Mouse (Mus musculus) gastrocnemius, postnatal 25 days (tissue): ENCODE results near the gene BC067074. TPM values are rescaled to one million over a fixed set of nuclear protein-coding genes. Genes with fewer than 3 reads are reported as not detected.
A peak's percentile ranks its signal among the peaks of the same experiment; 100 is the strongest.
"Not testable (repeated sequence)": the region's sequence is repeated elsewhere in the genome, so short reads cannot be mapped to it uniquely, and the experiment has no call there.

Experiments
- DNase-seq: peaks from one replicate; pipeline ENCODE4 v3.0.0; 2022
- total RNA-seq, 2 experiments: library from RNA; stranded (reverse); gene quantifications; 1 replicate in 1 of 2; 2 replicates in 1 of 2; pipeline ENCODE4 v1.2.3; 2021

The BC067074 gene
- total RNA-seq, 2 experiments from 2014 or later: 1.2 to 1.4 TPM

- no peak for DNase-seq
Observed at GRCm38 (mm10) chr13:113377631-113378030, 84.7 kb downstream of the BC067074 start.

- DNase-seq: no peak
Observed at GRCm38 (mm10) chr13:113378980-113379410, 86.0 kb downstream of the BC067074 start.

GRCm38 (mm10) chr13:113379766-113380309, 86.9 kb downstream of the BC067074 start:
- DNase-seq: no peak

GRCm38 (mm10) chr13:113381710-113382109, 88.8 kb downstream of the BC067074 start:
- no peak for DNase-seq

- DNase-seq: no peak
Observed at GRCm38 (mm10) chr13:113382201-113382600, 89.2 kb downstream of the BC067074 start.

GRCm38 (mm10) chr13:113382770-113383169, 89.8 kb downstream of the BC067074 start:
- DNase-seq: not testable (repeated sequence)

GRCm38 (mm10) chr13:113393386-113393785, 100.4 kb downstream of the BC067074 start:
- no peak for DNase-seq

- peak; percentile 63 for DNase-seq
Observed at GRCm38 (mm10) chr13:113394591-113394990, 101.6 kb downstream of the BC067074 start.

- DNase-seq: no peak
Observed at GRCm38 (mm10) chr13:113397006-113397520, 104.1 kb downstream of the BC067074 start.

- peak; percentile 46 for DNase-seq
Observed at GRCm38 (mm10) chr13:113401373-113402010, 108.5 kb downstream of the BC067074 start.

- DNase-seq: no peak
Observed at GRCm38 (mm10) chr13:113403706-113404105, 110.7 kb downstream of the BC067074 start.

- no peak for DNase-seq
Observed at GRCm38 (mm10) chr13:113404172-113404571, 111.2 kb downstream of the BC067074 start.

- no peak for DNase-seq
Observed at GRCm38 (mm10) chr13:113409941-113410340, 117.0 kb downstream of the BC067074 start.

- no peak for DNase-seq
Observed at GRCm38 (mm10) chr13:113415527-113415926, 122.6 kb downstream of the BC067074 start.

- DNase-seq: no peak
Observed at GRCm38 (mm10) chr13:113416986-113417385, 124.0 kb downstream of the BC067074 start.

GRCm38 (mm10) chr13:113417757-113418483, 125.0 kb downstream of the BC067074 start:
- peak; percentile 35 for DNase-seq

GRCm38 (mm10) chr13:113418632-113419031, 125.7 kb downstream of the BC067074 start:
- no peak for DNase-seq

GRCm38 (mm10) chr13:113421472-113421871, 128.5 kb downstream of the BC067074 start:
- no peak for DNase-seq

- DNase-seq: no peak
Observed at GRCm38 (mm10) chr13:113423825-113424224, 130.9 kb downstream of the BC067074 start.

GRCm38 (mm10) chr13:113425907-113426306, 132.9 kb downstream of the BC067074 start:
- no peak for DNase-seq
